Mouse (Mus musculus): Measurements from ENCODE around the gene Hamp.

GRCm38 (mm10) chr7:30958109-30958865 lies 14.5 kb upstream of the Hamp start:
- TF ChIP-seq POLR2A (IDR thresholded peaks at IDR 0.05; ENCODE audit: borderline replicate concordance, low read depth, low read length): no peak
- TF ChIP-seq CTCF (IDR thresholded peaks at IDR 0.05; ENCODE audit: low read depth, low read length): no peak
